In the genomic region with DNA sequence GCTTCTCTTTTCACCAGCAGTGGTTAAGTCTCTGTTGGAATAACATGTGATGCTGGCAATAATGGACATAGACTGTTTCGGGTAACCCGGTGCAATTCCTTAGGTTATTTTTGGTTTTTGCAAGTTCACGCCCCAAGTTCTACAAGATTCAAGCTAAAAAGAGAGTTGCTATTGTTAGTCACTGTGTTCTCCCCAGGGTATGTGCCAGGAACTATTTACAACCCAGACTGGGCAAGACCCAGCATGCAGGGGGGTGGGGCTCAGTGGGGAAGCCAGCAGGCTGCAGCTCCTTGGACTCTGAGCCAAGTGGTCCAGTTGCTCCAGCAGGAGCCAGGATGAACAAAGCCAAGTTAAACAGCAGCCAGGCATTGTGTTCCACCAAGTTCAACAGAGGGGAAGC, we compare ENCODE assay signal across 8 mouse cellular contexts. TPM values are rescaled to one million over a fixed set of nuclear protein-coding genes. Genes with fewer than 3 reads are reported as not detected.
DNase-seq lines count a peak whose midpoint lies in the region; ATAC-seq and TF ChIP-seq lines count a peak whose summit lies in the region.

No protein-coding gene starts in this region.

- peak; percentile 71 for DNase-seq in hindbrain, postnatal 0 days (ENCODE audit: low spot score)
- no peak for DNase-seq in hindbrain, embryonic 10.5 days (ENCODE audit: low spot score)
- peak; percentile 88 for DNase-seq in gastrocnemius, postnatal 25 days
- peak; percentile 70 to 84 for DNase-seq in kidney, postnatal 4 days
- peak; percentile 87 for DNase-seq in lung, postnatal 36 days
- DNase-seq in yolk sac, embryonic 10.5 days (ENCODE audit: low spot score), result peak; percentile 9
- DNase-seq in T-cell, adult 2 months (ENCODE audit: low spot score), result no peak

- H3K36me3 ChIP-seq in hindbrain, postnatal 0 days (ENCODE audit: insufficient read depth, low read length), result no peaks in the 10 kb centered on the region
- H3K36me3 ChIP-seq in hindbrain, embryonic 10.5 days, result no peaks in the 10 kb centered on the region

- H3K27ac ChIP-seq in hindbrain, postnatal 0 days, result peak overlapping the region; percentile 16; the same call in 1 of the 2 replicates
- no peak overlapping the region for H3K27ac ChIP-seq in hindbrain, embryonic 10.5 days
- peak overlapping the region; percentile 76 for H3K27ac ChIP-seq in bone marrow macrophage, adult 2 months (ENCODE audit: insufficient read depth, low read depth, low read length)

- H3K4me2 ChIP-seq in hindbrain, postnatal 0 days (ENCODE audit: low read depth, low read length), result no peak overlapping the region

- WGBS in hindbrain, postnatal 0 days, result 64% methylated on average over 3 of the region's 3 CpGs
- WGBS in hindbrain, embryonic 10.5 days, result 83% methylated on average over 3 of the region's 3 CpGs

- no peaks in the 10 kb centered on the region for H3K9me3 ChIP-seq in hindbrain, postnatal 0 days (ENCODE audit: low read length)
- no peaks in the 10 kb centered on the region for H3K9me3 ChIP-seq in hindbrain, embryonic 10.5 days

- H3K4me3 ChIP-seq in hindbrain, postnatal 0 days (ENCODE audit: low read length), result no peak overlapping the region
- no peak overlapping the region for H3K4me3 ChIP-seq in hindbrain, embryonic 10.5 days
- no peak overlapping the region for H3K4me3 ChIP-seq in bone marrow macrophage, adult 2 months (ENCODE audit: insufficient read depth, low read length)

- TF ChIP-seq CTCF in hindbrain, postnatal 0 days (IDR thresholded peaks at IDR 0.05; ENCODE audit: low read depth), result no peak
- TF ChIP-seq CTCF in bone marrow macrophage, adult 2 months (IDR thresholded peaks at IDR 0.05; ENCODE audit: low read depth, low read length), result no peak

- no peak overlapping the region for H3K9ac ChIP-seq in hindbrain, postnatal 0 days (replicated peaks; ENCODE audit: low read length)

- ATAC-seq in hindbrain, postnatal 0 days, result no peak

- peaks cover 13% of the 10 kb centered on the region for H3K4me1 ChIP-seq in hindbrain, postnatal 0 days (ENCODE audit: insufficient read depth, low read length)
- peaks cover 23% of the 10 kb centered on the region for H3K4me1 ChIP-seq in hindbrain, embryonic 10.5 days (replicated peaks)
- H3K4me1 ChIP-seq in bone marrow macrophage, adult 2 months (ENCODE audit: control insufficient read depth, insufficient read depth, low read length), result peaks cover 51% of the 10 kb centered on the region

- H3K27me3 ChIP-seq in hindbrain, postnatal 0 days (ENCODE audit: insufficient read depth, low read length), result no peaks in the 10 kb centered on the region
- no peaks in the 10 kb centered on the region for H3K27me3 ChIP-seq in hindbrain, embryonic 10.5 days (ENCODE audit: insufficient read depth, poor library complexity, severe bottlenecking)

- no peak for TF ChIP-seq POLR2A in bone marrow macrophage, adult 2 months (IDR thresholded peaks at IDR 0.05; ENCODE audit: borderline replicate concordance, low read depth, low read length)

RNA-seq across cellular contexts. Expression of a gene that starts 2.8 kb away (rescaled TPM):
- total RNA-seq in hindbrain, postnatal 0 days (2014; rRNA removed), result 10.5 and 10.6 TPM in 2 replicates
- 31.1 and 33.9 TPM in 2 replicates for polyA plus RNA-seq in hindbrain, postnatal 0 days (2015; fragmentation: Nextera tagmentation; extraction: Ambion mirVana)
- polyA plus RNA-seq in hindbrain, embryonic 10.5 days (2016; fragmentation: Nextera tagmentation; extraction: Ambion mirVana), result 36.9 and 41.2 TPM in 2 replicates
- 30.0 and 35.0 TPM in 2 replicates for polyA plus RNA-seq in bone marrow macrophage, adult 2 months (2012; ENCODE audit: insufficient read depth, insufficient read length, missing spikeins)
- total RNA-seq in gastrocnemius, postnatal 25 days (2021), result 10 to 100 TPM in 1 of 2 experiments, 1 to 10 TPM in 1; 8.6 to 10.2 TPM

Comparison
In these comparisons a context has a peak if more than half of its experiments do, and no peak if none do; other contexts are left out.
1. DNase-seq: peak in hindbrain, postnatal 0 days (single experiment), gastrocnemius, postnatal 25 days (single experiment), kidney, postnatal 4 days (2 of 2), lung, postnatal 36 days (single experiment) and yolk sac, embryonic 10.5 days (single experiment); none in hindbrain, embryonic 10.5 days (single experiment) and T-cell, adult 2 months (single experiment).